Mouse (Mus musculus): ENCODE measurements around the gene Tmem171. TPM values are rescaled to one million over a fixed set of nuclear protein-coding genes. Genes with fewer than 3 reads are reported as not detected.

Gene Tmem171
- polyA plus RNA-seq (2015; fragmentation: Illumina TruSeq; extraction: RNeasy Lipid Tissue Mini Kit (QIAGEN cat#74804); ENCODE audit: insufficient read depth, low read depth, low replicate concordance) = not detected

GRCm38 (mm10) chr13:98694773-98695314 is at the start of gene Tmem171:
TSS of gene Tmem171 (minus strand) at chr13:98694834.

GRCm38 (mm10) chr13:98637145-98637544 is 57.5 kb downstream of the Tmem171 start, which contains the start of gene Tmem174:
TSS of gene Tmem174 (minus strand) at chr13:98637410.

Other genes with a start within 250 kb of the Tmem171 start
- gene Gm10320, start 202.8 kb downstream of the Tmem171 start, polyA plus RNA-seq (2015; fragmentation: Illumina TruSeq; extraction: RNeasy Lipid Tissue Mini Kit (QIAGEN cat#74804); ENCODE audit: insufficient read depth, low read depth, low replicate concordance) = not detected
- gene Tmem174, start 57.4 kb downstream of the Tmem171 start, polyA plus RNA-seq (2015; fragmentation: Illumina TruSeq; extraction: RNeasy Lipid Tissue Mini Kit (QIAGEN cat#74804); ENCODE audit: insufficient read depth, low read depth, low replicate concordance) = not detected
- 12.0 TPM for gene Fcho2, start 120.6 kb upstream of the Tmem171 start, polyA plus RNA-seq (2015; fragmentation: Illumina TruSeq; extraction: RNeasy Lipid Tissue Mini Kit (QIAGEN cat#74804); ENCODE audit: insufficient read depth, low read depth, low replicate concordance)
- 7.9 TPM for gene Tnpo1, start 231.6 kb upstream of the Tmem171 start, polyA plus RNA-seq (2015; fragmentation: Illumina TruSeq; extraction: RNeasy Lipid Tissue Mini Kit (QIAGEN cat#74804); ENCODE audit: insufficient read depth, low read depth, low replicate concordance)

Measured in pancreas, adult 10 weeks (tissue).